Mouse (Mus musculus): Measurements from ENCODE around the gene Rhox4g. TPM values are rescaled to one million over a fixed set of nuclear protein-coding genes. Genes with fewer than 3 reads are reported as not detected.
"Not testable (repeated sequence)": the region's sequence is repeated elsewhere in the genome, so short reads cannot be mapped to it uniquely, and the experiment has no call there.

The Rhox4g gene
- 0.11 TPM in 1 of 2 replicates, not detected in the other for total RNA-seq (2012; rRNA removed)

GRCm38 (mm10) chrX:37651227-37651626, at the start of gene Rhox4g:
Rhox4g (minus strand) TSS chrX:37651327.
- H3K9ac ChIP-seq (ENCODE audit: insufficient read depth, low read depth, low read length, poor library complexity, severe bottlenecking); H3K27ac ChIP-seq (ENCODE audit: insufficient read depth, low read depth, low read length, poor library complexity, severe bottlenecking); in situ Hi-C loops (cut with MboI; ENCODE audit: low sequenced_read_pairs in 2 of 2, unreplicated experiment in 2 of 2); H3K9me3 ChIP-seq (ENCODE audit: control insufficient read depth, insufficient read depth, low read depth, low read length); H3K4me3 ChIP-seq (ENCODE audit: insufficient read depth in 1 of 2, low read depth in 1 of 2, low read length in 2 of 2, poor library complexity in 1 of 2, severe bottlenecking in 1 of 2); DNase-seq (ENCODE audit: low read depth, low spot score); H3K36me3 ChIP-seq (ENCODE audit: control insufficient read depth, insufficient read depth, low read length, poor library complexity, severe bottlenecking); H3K4me1 ChIP-seq (ENCODE audit: control insufficient read depth in 2 of 2, insufficient read depth in 2 of 2, low read length in 2 of 2, poor library complexity in 1 of 2): not testable (repeated sequence)

- Histone ChIP-seq H3K9ac (ENCODE audit: insufficient read depth, low read depth, low read length, poor library complexity, severe bottlenecking) (no peak overlapping the region), H3K4me1 (ENCODE audit: control insufficient read depth in 2 of 2, insufficient read depth in 2 of 2, low read length in 2 of 2, poor library complexity in 1 of 2) (no peaks in the 10 kb centered on the region), H3K4me3 (ENCODE audit: insufficient read depth in 1 of 2, low read depth in 1 of 2, low read length in 2 of 2, poor library complexity in 1 of 2, severe bottlenecking in 1 of 2) (no peak overlapping the region), H3K36me3 (ENCODE audit: control insufficient read depth, insufficient read depth, low read length, poor library complexity, severe bottlenecking) (no peaks in the 10 kb centered on the region), H3K27ac (ENCODE audit: insufficient read depth, low read depth, low read length, poor library complexity, severe bottlenecking) (no peak overlapping the region), H3K9me3 (ENCODE audit: control insufficient read depth, insufficient read depth, low read depth, low read length) (no peaks in the 10 kb centered on the region)
- TF ChIP-seq ZNF384 (IDR thresholded peaks at IDR 0.05; ENCODE audit: low read depth, low read length) = no peak
- TF ChIP-seq CHD2 (IDR thresholded peaks at IDR 0.05; ENCODE audit: low read depth, low read length) = no peak
- TF ChIP-seq HCFC1 (IDR thresholded peaks at IDR 0.05; ENCODE audit: borderline replicate concordance, insufficient read depth, low read length) = no peak
- no peak for TF ChIP-seq MAFK (IDR thresholded peaks at IDR 0.05; ENCODE audit: insufficient read depth, low read depth, low read length)
- TF ChIP-seq ZC3H11A (IDR thresholded peaks at IDR 0.05; ENCODE audit: borderline replicate concordance, low read depth, low read length) = no peak
- in situ Hi-C loops (cut with MboI; ENCODE audit: low sequenced_read_pairs in 2 of 2, unreplicated experiment in 2 of 2) = no loop called here
- no peak for DNase-seq (ENCODE audit: low read depth, low spot score)
Measured at GRCm38 (mm10) chrX:37692261-37692660, 41.1 kb upstream of the Rhox4g start.

GRCm38 (mm10) chrX:37683031-37683715, 32.0 kb upstream of the Rhox4g start:
- H3K27ac ChIP-seq (ENCODE audit: insufficient read depth, low read depth, low read length, poor library complexity, severe bottlenecking) = no peak overlapping the region
- no peak overlapping the region for H3K9ac ChIP-seq (ENCODE audit: insufficient read depth, low read depth, low read length, poor library complexity, severe bottlenecking)
- in situ Hi-C loops (cut with MboI; ENCODE audit: low sequenced_read_pairs in 2 of 2, unreplicated experiment in 2 of 2) = no loop called here
- no peak for DNase-seq (ENCODE audit: low read depth, low spot score)
- H3K4me3 ChIP-seq (ENCODE audit: insufficient read depth in 1 of 2, low read depth in 1 of 2, low read length in 2 of 2, poor library complexity in 1 of 2, severe bottlenecking in 1 of 2) = peak overlapping the region in 1 of 2 experiments; percentile 11; a peak in 1 of 4 replicates
- H3K4me1 ChIP-seq (ENCODE audit: control insufficient read depth in 2 of 2, insufficient read depth in 2 of 2, low read length in 2 of 2, poor library complexity in 1 of 2) = no peaks in the 10 kb centered on the region
- H3K36me3 ChIP-seq (ENCODE audit: control insufficient read depth, insufficient read depth, low read length, poor library complexity, severe bottlenecking) = no peaks in the 10 kb centered on the region
- no peaks in the 10 kb centered on the region for H3K9me3 ChIP-seq (ENCODE audit: control insufficient read depth, insufficient read depth, low read depth, low read length)
- TF ChIP-seq MAFK (IDR thresholded peaks at IDR 0.05; ENCODE audit: insufficient read depth, low read depth, low read length) (no peak), HCFC1 (IDR thresholded peaks at IDR 0.05; ENCODE audit: borderline replicate concordance, insufficient read depth, low read length) (no peak), CHD2 (IDR thresholded peaks at IDR 0.05; ENCODE audit: low read depth, low read length) (no peak), ZNF384 (IDR thresholded peaks at IDR 0.05; ENCODE audit: low read depth, low read length) (no peak)

GRCm38 (mm10) chrX:37673177-37673576, 22.1 kb upstream of the Rhox4g start, which contains the start of gene Rhox2h:
Rhox2h (minus strand) TSS chrX:37673277.
- H3K9ac ChIP-seq (ENCODE audit: insufficient read depth, low read depth, low read length, poor library complexity, severe bottlenecking); H3K4me3 ChIP-seq (ENCODE audit: insufficient read depth in 1 of 2, low read depth in 1 of 2, low read length in 2 of 2, poor library complexity in 1 of 2, severe bottlenecking in 1 of 2); DNase-seq (ENCODE audit: low read depth, low spot score); H3K36me3 ChIP-seq (ENCODE audit: control insufficient read depth, insufficient read depth, low read length, poor library complexity, severe bottlenecking); H3K27ac ChIP-seq (ENCODE audit: insufficient read depth, low read depth, low read length, poor library complexity, severe bottlenecking); in situ Hi-C loops (cut with MboI; ENCODE audit: low sequenced_read_pairs in 2 of 2, unreplicated experiment in 2 of 2); H3K4me1 ChIP-seq (ENCODE audit: control insufficient read depth in 2 of 2, insufficient read depth in 2 of 2, low read length in 2 of 2, poor library complexity in 1 of 2); H3K9me3 ChIP-seq (ENCODE audit: control insufficient read depth, insufficient read depth, low read depth, low read length): not testable (repeated sequence)

GRCm38 (mm10) chrX:37668664-37669063, 17.5 kb upstream of the Rhox4g start, which contains the start of gene Rhox3h:
Rhox3h (minus strand) TSS chrX:37668764.
- H3K27ac ChIP-seq (ENCODE audit: insufficient read depth, low read depth, low read length, poor library complexity, severe bottlenecking); H3K4me1 ChIP-seq (ENCODE audit: control insufficient read depth in 2 of 2, insufficient read depth in 2 of 2, low read length in 2 of 2, poor library complexity in 1 of 2); DNase-seq (ENCODE audit: low read depth, low spot score); H3K36me3 ChIP-seq (ENCODE audit: control insufficient read depth, insufficient read depth, low read length, poor library complexity, severe bottlenecking); H3K9ac ChIP-seq (ENCODE audit: insufficient read depth, low read depth, low read length, poor library complexity, severe bottlenecking); H3K4me3 ChIP-seq (ENCODE audit: insufficient read depth in 1 of 2, low read depth in 1 of 2, low read length in 2 of 2, poor library complexity in 1 of 2, severe bottlenecking in 1 of 2); in situ Hi-C loops (cut with MboI; ENCODE audit: low sequenced_read_pairs in 2 of 2, unreplicated experiment in 2 of 2); H3K9me3 ChIP-seq (ENCODE audit: control insufficient read depth, insufficient read depth, low read depth, low read length): not testable (repeated sequence)

GRCm38 (mm10) chrX:37643370-37643769, 7.8 kb downstream of the Rhox4g start, which contains the start of gene Rhox2g:
Rhox2g (minus strand) TSS chrX:37643470.
- H3K9me3 ChIP-seq (ENCODE audit: control insufficient read depth, insufficient read depth, low read depth, low read length); DNase-seq (ENCODE audit: low read depth, low spot score); H3K27ac ChIP-seq (ENCODE audit: insufficient read depth, low read depth, low read length, poor library complexity, severe bottlenecking); H3K4me1 ChIP-seq (ENCODE audit: control insufficient read depth in 2 of 2, insufficient read depth in 2 of 2, low read length in 2 of 2, poor library complexity in 1 of 2); H3K9ac ChIP-seq (ENCODE audit: insufficient read depth, low read depth, low read length, poor library complexity, severe bottlenecking); H3K4me3 ChIP-seq (ENCODE audit: insufficient read depth in 1 of 2, low read depth in 1 of 2, low read length in 2 of 2, poor library complexity in 1 of 2, severe bottlenecking in 1 of 2); in situ Hi-C loops (cut with MboI; ENCODE audit: low sequenced_read_pairs in 2 of 2, unreplicated experiment in 2 of 2); H3K36me3 ChIP-seq (ENCODE audit: control insufficient read depth, insufficient read depth, low read length, poor library complexity, severe bottlenecking): not testable (repeated sequence)

GRCm38 (mm10) chrX:37628512-37628911, 22.6 kb downstream of the Rhox4g start, which contains the start of gene Rhox3g:
Rhox3g (minus strand) TSS chrX:37628612.
- in situ Hi-C loops (cut with MboI; ENCODE audit: low sequenced_read_pairs in 2 of 2, unreplicated experiment in 2 of 2); H3K9me3 ChIP-seq (ENCODE audit: control insufficient read depth, insufficient read depth, low read depth, low read length): not testable (repeated sequence)

More at GRCm38 (mm10) chrX:37628512-37628911, 22.6 kb downstream of the Rhox4g start, which contains the start of gene Rhox3g:
- not testable (repeated sequence) for H3K27ac ChIP-seq (ENCODE audit: insufficient read depth, low read depth, low read length, poor library complexity, severe bottlenecking); H3K4me3 ChIP-seq (ENCODE audit: insufficient read depth in 1 of 2, low read depth in 1 of 2, low read length in 2 of 2, poor library complexity in 1 of 2, severe bottlenecking in 1 of 2); H3K36me3 ChIP-seq (ENCODE audit: control insufficient read depth, insufficient read depth, low read length, poor library complexity, severe bottlenecking); H3K4me1 ChIP-seq (ENCODE audit: control insufficient read depth in 2 of 2, insufficient read depth in 2 of 2, low read length in 2 of 2, poor library complexity in 1 of 2); DNase-seq (ENCODE audit: low read depth, low spot score); H3K9ac ChIP-seq (ENCODE audit: insufficient read depth, low read depth, low read length, poor library complexity, severe bottlenecking)
